Mouse (Mus musculus): ENCODE measurements around the gene Rrp9. TPM values are rescaled to one million over a fixed set of nuclear protein-coding genes. Genes with fewer than 3 reads are reported as not detected.

Gene Rrp9
- polyA plus RNA-seq, 1 experiment: 109 TPM

- H3K79me2 ChIP-seq (ENCODE audit: control insufficient read depth, insufficient read depth): no peaks in the 10 kb centered on the region
- no peak overlapping the region for H3K4me3 ChIP-seq (ENCODE audit: insufficient read depth, poor library complexity, severe bottlenecking)
- no peak for TF ChIP-seq CEBPB (IDR thresholded peaks at IDR 0.05; ENCODE audit: low read depth)
- no peak for TF ChIP-seq MAX (IDR thresholded peaks at IDR 0.05)
- TF ChIP-seq USF1 (IDR thresholded peaks at IDR 0.05; ENCODE audit: low read depth): no peak
- TF ChIP-seq MYOG (IDR thresholded peaks at IDR 0.05; ENCODE audit: control insufficient read depth, extremely low read depth, insufficient read length): no peak
- TF ChIP-seq FOSL1 (IDR thresholded peaks at IDR 0.05; ENCODE audit: insufficient read depth, low read length, poor library complexity, severe bottlenecking): no peak
- no peak for TF ChIP-seq CTCF (IDR thresholded peaks at IDR 0.05; ENCODE audit: control insufficient read depth, insufficient read depth, insufficient read length)
- no peak for TF ChIP-seq MYOD1 (IDR thresholded peaks at IDR 0.05; ENCODE audit: control insufficient read depth, insufficient read length, low read depth)
- no peak overlapping the region for H3ac ChIP-seq (ENCODE audit: control insufficient read depth, insufficient read length, low read depth)
- no peaks in the 10 kb centered on the region for H3K79me3 ChIP-seq (ENCODE audit: low read depth)
- peaks cover 26% of the 10 kb centered on the region for H3K36me3 ChIP-seq (ENCODE audit: control insufficient read depth, insufficient read depth)
- H3K27me3 ChIP-seq (ENCODE audit: control insufficient read depth, insufficient read depth, insufficient read length): no peaks in the 10 kb centered on the region
These were observed 8.0 kb upstream of the Rrp9 start for GRCm38 (mm10) chr9:106467746-106468145.

- Histone ChIP-seq H3ac (ENCODE audit: control insufficient read depth, insufficient read length, low read depth) (no peak overlapping the region), H3K36me3 (ENCODE audit: control insufficient read depth, insufficient read depth) (peaks cover 17% of the 10 kb centered on the region), H3K4me3 (ENCODE audit: insufficient read depth, poor library complexity, severe bottlenecking) (no peak overlapping the region), H3K27me3 (ENCODE audit: control insufficient read depth, insufficient read depth, insufficient read length) (no peaks in the 10 kb centered on the region), H3K79me2 (ENCODE audit: control insufficient read depth, insufficient read depth) (peaks cover 13% of the 10 kb centered on the region), H3K79me3 (ENCODE audit: low read depth) (peaks cover 2% of the 10 kb centered on the region)
- TF ChIP-seq CTCF (IDR thresholded peaks at IDR 0.05; ENCODE audit: control insufficient read depth, insufficient read depth, insufficient read length) (no peak), MYOG (IDR thresholded peaks at IDR 0.05; ENCODE audit: control insufficient read depth, extremely low read depth, insufficient read length) (no peak)
These were observed 6.4 kb upstream of the Rrp9 start for GRCm38 (mm10) chr9:106469317-106469716.

GRCm38 (mm10) chr9:106469776-106470175, 6.0 kb upstream of the Rrp9 start:
- H3K79me2 ChIP-seq (ENCODE audit: control insufficient read depth, insufficient read depth): peaks cover 13% of the 10 kb centered on the region
- no peak overlapping the region for H3K4me3 ChIP-seq (ENCODE audit: insufficient read depth, poor library complexity, severe bottlenecking)
- peaks cover 14% of the 10 kb centered on the region for H3K36me3 ChIP-seq (ENCODE audit: control insufficient read depth, insufficient read depth)
- TF ChIP-seq MYOD1 (IDR thresholded peaks at IDR 0.05; ENCODE audit: control insufficient read depth, insufficient read length, low read depth): no peak
- peaks cover 2% of the 10 kb centered on the region for H3K79me3 ChIP-seq (ENCODE audit: low read depth)
- H3K27me3 ChIP-seq (ENCODE audit: control insufficient read depth, insufficient read depth, insufficient read length): no peaks in the 10 kb centered on the region
- H3ac ChIP-seq (ENCODE audit: control insufficient read depth, insufficient read length, low read depth): no peak overlapping the region

GRCm38 (mm10) chr9:106470991-106471750, 4.6 kb upstream of the Rrp9 start:
- Histone ChIP-seq H3K4me3 (ENCODE audit: insufficient read depth, poor library complexity, severe bottlenecking) (no peak overlapping the region), H3ac (ENCODE audit: control insufficient read depth, insufficient read length, low read depth) (no peak overlapping the region), H3K27me3 (ENCODE audit: control insufficient read depth, insufficient read depth, insufficient read length) (no peaks in the 10 kb centered on the region), H3K36me3 (ENCODE audit: control insufficient read depth, insufficient read depth) (peaks cover 5% of the 10 kb centered on the region), H3K79me2 (ENCODE audit: control insufficient read depth, insufficient read depth) (peaks cover 22% of the 10 kb centered on the region), H3K79me3 (ENCODE audit: low read depth) (peaks cover 7% of the 10 kb centered on the region)
- TF ChIP-seq MYOD1 (IDR thresholded peaks at IDR 0.05; ENCODE audit: control insufficient read depth, insufficient read length, low read depth): no peak
- TF ChIP-seq MYOG (IDR thresholded peaks at IDR 0.05; ENCODE audit: control insufficient read depth, extremely low read depth, insufficient read length): no peak
- no peak for TF ChIP-seq USF1 (IDR thresholded peaks at IDR 0.05; ENCODE audit: low read depth)

- Histone ChIP-seq H3ac (ENCODE audit: control insufficient read depth, insufficient read length, low read depth) (no peak overlapping the region), H3K36me3 (ENCODE audit: control insufficient read depth, insufficient read depth) (peaks cover 5% of the 10 kb centered on the region), H3K79me2 (ENCODE audit: control insufficient read depth, insufficient read depth) (peaks cover 22% of the 10 kb centered on the region), H3K4me3 (ENCODE audit: insufficient read depth, poor library complexity, severe bottlenecking) (no peak overlapping the region), H3K27me3 (ENCODE audit: control insufficient read depth, insufficient read depth, insufficient read length) (no peaks in the 10 kb centered on the region), H3K79me3 (ENCODE audit: low read depth) (peaks cover 7% of the 10 kb centered on the region)
- TF ChIP-seq MAX (IDR thresholded peaks at IDR 0.05) (no peak), FOSL1 (IDR thresholded peaks at IDR 0.05; ENCODE audit: insufficient read depth, low read length, poor library complexity, severe bottlenecking) (no peak), CTCF (IDR thresholded peaks at IDR 0.05; ENCODE audit: control insufficient read depth, insufficient read depth, insufficient read length) (no peak), CEBPB (IDR thresholded peaks at IDR 0.05; ENCODE audit: low read depth) (no peak), MYOD1 (IDR thresholded peaks at IDR 0.05; ENCODE audit: control insufficient read depth, insufficient read length, low read depth) (no peak)
These were observed 3.9 kb upstream of the Rrp9 start for GRCm38 (mm10) chr9:106471892-106472291.

- peaks cover 22% of the 10 kb centered on the region for H3K79me2 ChIP-seq (ENCODE audit: control insufficient read depth, insufficient read depth)
- H3K4me3 ChIP-seq (ENCODE audit: insufficient read depth, poor library complexity, severe bottlenecking): no peak overlapping the region
- no peaks in the 10 kb centered on the region for H3K27me3 ChIP-seq (ENCODE audit: control insufficient read depth, insufficient read depth, insufficient read length)
- H3ac ChIP-seq (ENCODE audit: control insufficient read depth, insufficient read length, low read depth): no peak overlapping the region
- TF ChIP-seq MAX (IDR thresholded peaks at IDR 0.05): no peak
- no peak for TF ChIP-seq MYOG (IDR thresholded peaks at IDR 0.05; ENCODE audit: control insufficient read depth, extremely low read depth, insufficient read length)
- no peak for TF ChIP-seq MYOD1 (IDR thresholded peaks at IDR 0.05; ENCODE audit: control insufficient read depth, insufficient read length, low read depth)
- H3K79me3 ChIP-seq (ENCODE audit: low read depth): peaks cover 7% of the 10 kb centered on the region
- peaks cover 5% of the 10 kb centered on the region for H3K36me3 ChIP-seq (ENCODE audit: control insufficient read depth, insufficient read depth)
These were observed 3.4 kb upstream of the Rrp9 start for GRCm38 (mm10) chr9:106472321-106472720.

Measured in C2C12 (cell line).